Mouse (Mus musculus) cerebellum, adult 9-10 months (tissue): Measurements from ENCODE around the gene Gm3336.
A peak's percentile ranks its signal among the peaks of the same experiment; 100 is the strongest.

Source experiments
- DNase-seq: peaks from one replicate; pipeline ENCODE4 v3.0.0; 2022

Gene Gm3336

GRCm38 (mm10) chr8:70719796-70720270, 1.5 kb downstream of the Gm3336 start:
- peak; percentile 25 for DNase-seq

GRCm38 (mm10) chr8:70720739-70721138, 2.4 kb downstream of the Gm3336 start:
- DNase-seq: peak; percentile 86

- peak; percentile 18 for DNase-seq
Observed at GRCm38 (mm10) chr8:70721601-70722000, 3.3 kb downstream of the Gm3336 start.

GRCm38 (mm10) chr8:70723486-70724210, 5.3 kb downstream of the Gm3336 start, which contains the start of gene Pde4c:
TSS of gene Pde4c (plus strand) at chr8:70723720.
- DNase-seq: no peak

GRCm38 (mm10) chr8:70724216-70724615, 5.9 kb downstream of the Gm3336 start:
- no peak for DNase-seq

GRCm38 (mm10) chr8:70725792-70726447, 7.6 kb downstream of the Gm3336 start:
- no peak for DNase-seq

- DNase-seq: no peak
Observed at GRCm38 (mm10) chr8:70726721-70727120, 8.4 kb downstream of the Gm3336 start.

GRCm38 (mm10) chr8:70729808-70730475, 11.6 kb downstream of the Gm3336 start:
- no peak for DNase-seq

- no peak for DNase-seq
Observed at GRCm38 (mm10) chr8:70730956-70731355, 12.6 kb downstream of the Gm3336 start.

- no peak for DNase-seq
Observed at GRCm38 (mm10) chr8:70737705-70738104, 19.4 kb downstream of the Gm3336 start.

GRCm38 (mm10) chr8:70738211-70738610, 19.9 kb downstream of the Gm3336 start:
- DNase-seq: no peak

- no peak for DNase-seq
Observed at GRCm38 (mm10) chr8:70741661-70742060, 23.3 kb downstream of the Gm3336 start.

- DNase-seq: no peak
Observed at GRCm38 (mm10) chr8:70742176-70742575, 23.8 kb downstream of the Gm3336 start.

- DNase-seq: no peak
Observed at GRCm38 (mm10) chr8:70742981-70743655, 24.8 kb downstream of the Gm3336 start.

- DNase-seq: peak; percentile 46
Observed at GRCm38 (mm10) chr8:70743656-70744590, 25.6 kb downstream of the Gm3336 start.

GRCm38 (mm10) chr8:70744806-70745205, 26.5 kb downstream of the Gm3336 start:
- DNase-seq: peak; percentile 10

GRCm38 (mm10) chr8:70745691-70746220, 27.4 kb downstream of the Gm3336 start:
- DNase-seq: no peak

- no peak for DNase-seq
Observed at GRCm38 (mm10) chr8:70746676-70747075, 28.3 kb downstream of the Gm3336 start.

- no peak for DNase-seq
Observed at GRCm38 (mm10) chr8:70747211-70747890, 29.0 kb downstream of the Gm3336 start.

- DNase-seq: no peak
Observed at GRCm38 (mm10) chr8:70748246-70749096, 30.1 kb downstream of the Gm3336 start.
